Mouse (Mus musculus) G1E-ER4 (cell line): ENCODE data around the gene Arf6. TPM values are rescaled to one million over a fixed set of nuclear protein-coding genes. Genes with fewer than 3 reads are reported as not detected.

ENCODE experiments used
- GATA1 ChIP-seq: IDR thresholded peaks from one replicate; pipeline ENCODE4 v1.8.0; 2012; ENCODE audit warnings: low read length, inconsistent platforms
- polyA plus RNA-seq: library from polyadenylated mRNA; stranded (reverse); fragments of >175 nt; gene quantifications from 2 replicates; pipeline ENCODE4 v1.2.3, GENCODE M21; 2012

Arf6 gene
- polyA plus RNA-seq, 1 experiment = 237 TPM

DNA sequence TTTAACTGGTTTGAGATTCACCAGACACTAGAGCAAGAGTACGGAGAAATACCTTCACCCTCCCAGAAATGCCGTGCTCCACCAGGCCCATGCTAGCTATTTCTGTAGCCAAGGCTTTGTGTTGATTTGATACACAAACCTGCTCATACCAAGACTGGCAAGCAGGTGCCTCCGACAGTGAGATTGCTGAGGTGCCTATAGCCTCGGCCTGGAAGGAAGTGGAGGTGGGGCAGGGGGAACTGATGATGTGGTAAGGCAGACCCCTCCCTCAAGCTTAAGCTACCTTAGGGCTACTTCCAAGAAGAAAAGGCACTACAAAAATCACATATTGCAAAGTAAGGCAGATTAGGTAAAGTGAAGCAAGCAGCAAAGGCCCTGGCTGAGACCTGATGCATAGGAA is 28.4 kb downstream of the Arf6 start:
- no peak for TF ChIP-seq GATA1

DNA sequence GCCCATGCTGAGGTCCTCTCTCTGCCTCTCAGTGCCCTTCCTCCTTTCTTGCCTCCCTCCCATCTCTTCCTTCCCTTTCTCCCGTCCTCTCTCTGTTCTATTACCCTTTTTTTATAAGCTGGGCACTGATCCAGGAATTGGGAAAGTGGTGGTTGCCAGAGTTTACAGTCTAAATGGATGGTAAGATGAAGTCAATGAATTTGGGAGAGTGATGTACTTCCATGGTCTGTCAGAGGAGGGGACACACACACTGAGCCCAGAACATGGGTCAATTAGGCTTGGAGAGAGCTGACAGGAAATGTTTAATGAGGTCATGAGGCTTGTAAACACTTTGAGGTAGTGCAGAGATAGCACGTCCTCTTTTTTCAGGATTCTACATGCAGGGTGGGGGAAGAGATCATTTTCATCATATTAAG is 28.9 kb downstream of the Arf6 start:
- TF ChIP-seq GATA1 = no peak

DNA sequence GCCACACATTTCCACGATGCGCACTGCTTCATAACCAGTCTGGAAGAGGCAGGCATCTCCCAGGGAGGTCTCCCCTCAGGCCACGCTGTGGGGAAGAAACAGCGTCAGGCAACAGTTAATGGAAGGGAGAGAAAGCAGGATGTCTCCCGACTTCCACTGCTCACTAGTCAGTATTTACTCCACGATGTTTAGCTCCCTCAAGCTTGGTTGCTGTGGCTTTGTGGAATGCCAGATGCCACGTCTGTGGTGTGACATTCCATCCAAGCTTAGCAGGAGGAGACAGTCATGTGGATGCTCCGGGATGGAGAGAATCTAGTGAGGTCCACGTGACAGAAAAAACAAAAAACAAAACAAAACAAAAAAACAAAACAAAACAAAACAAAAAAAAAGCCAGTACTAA is 30.1 kb downstream of the Arf6 start:
- no peak for TF ChIP-seq GATA1

- no peak for TF ChIP-seq GATA1
Measured at GRCm38 (mm10) chr12:69402594-69403167, 30.7 kb downstream of the Arf6 start.

- TF ChIP-seq GATA1 = no peak
Measured at GRCm38 (mm10) chr12:69410767-69411166, 38.8 kb downstream of the Arf6 start.

DNA sequence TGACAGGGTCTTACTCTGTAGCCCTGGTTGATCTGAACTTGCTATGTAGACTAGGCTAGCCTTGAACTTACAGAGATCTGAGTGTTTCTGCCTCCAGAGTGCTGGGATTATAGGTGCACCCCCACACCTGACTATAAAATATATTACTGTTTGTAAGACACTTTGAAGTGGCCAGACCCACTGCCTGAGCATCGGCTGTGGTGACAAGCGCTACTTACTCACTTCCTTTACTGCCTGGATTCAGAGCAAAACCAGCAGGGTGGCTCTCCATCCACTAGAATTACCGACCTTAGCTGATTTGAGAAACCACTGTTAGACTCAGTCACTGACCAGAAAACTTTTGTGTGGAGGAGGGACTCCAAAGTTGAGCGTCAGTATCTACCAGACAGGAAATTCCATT is 40.0 kb downstream of the Arf6 start:
- no peak for TF ChIP-seq GATA1

- TF ChIP-seq GATA1 = no peak
Measured at GRCm38 (mm10) chr12:69413303-69413702, 41.4 kb downstream of the Arf6 start.

DNA sequence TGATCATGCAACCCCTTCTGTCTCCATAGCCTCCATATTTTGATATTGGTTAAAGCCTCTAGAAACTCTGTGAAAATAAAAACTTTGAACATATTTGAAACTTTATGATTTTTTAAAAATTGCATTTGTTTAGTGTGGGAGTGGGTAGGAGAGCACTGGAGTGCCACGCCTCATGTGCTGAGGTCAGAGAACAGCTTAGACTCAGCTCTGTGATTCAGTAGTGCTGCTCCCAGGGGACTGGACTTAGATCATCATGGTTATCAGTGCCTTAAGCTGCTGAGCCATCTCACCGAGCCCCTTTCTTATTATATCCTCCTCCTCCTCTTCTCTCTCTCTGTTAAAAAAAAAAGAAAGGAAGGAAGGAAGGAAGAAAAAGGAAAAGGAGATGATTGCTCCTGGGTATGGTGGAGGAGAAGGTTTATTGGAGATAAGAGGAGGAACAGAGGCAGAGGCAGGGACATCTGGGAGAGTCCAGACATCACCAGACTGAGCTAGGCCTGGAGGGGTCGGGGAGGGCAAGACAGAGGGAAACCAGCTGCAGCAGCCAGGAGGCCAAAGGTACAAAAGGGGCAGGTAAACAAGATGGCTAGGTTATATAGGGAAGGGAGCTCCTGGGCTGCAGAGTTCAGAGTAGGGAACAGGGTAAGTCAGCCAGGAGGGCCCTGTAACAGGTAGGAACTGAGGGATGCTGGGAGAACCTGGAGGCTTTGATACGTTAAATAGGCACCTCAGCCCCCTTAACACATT is 43.0 kb downstream of the Arf6 start:
- TF ChIP-seq GATA1 = no peak

GRCm38 (mm10) chr12:69416793-69417192 is 44.8 kb downstream of the Arf6 start:
- TF ChIP-seq GATA1 = no peak

GRCm38 (mm10) chr12:69417701-69418291 is 45.8 kb downstream of the Arf6 start:
- no peak for TF ChIP-seq GATA1

GRCm38 (mm10) chr12:69418606-69419005 is 46.7 kb downstream of the Arf6 start:
- TF ChIP-seq GATA1 = no peak

GRCm38 (mm10) chr12:69419017-69419605 is 47.2 kb downstream of the Arf6 start:
- no peak for TF ChIP-seq GATA1

DNA sequence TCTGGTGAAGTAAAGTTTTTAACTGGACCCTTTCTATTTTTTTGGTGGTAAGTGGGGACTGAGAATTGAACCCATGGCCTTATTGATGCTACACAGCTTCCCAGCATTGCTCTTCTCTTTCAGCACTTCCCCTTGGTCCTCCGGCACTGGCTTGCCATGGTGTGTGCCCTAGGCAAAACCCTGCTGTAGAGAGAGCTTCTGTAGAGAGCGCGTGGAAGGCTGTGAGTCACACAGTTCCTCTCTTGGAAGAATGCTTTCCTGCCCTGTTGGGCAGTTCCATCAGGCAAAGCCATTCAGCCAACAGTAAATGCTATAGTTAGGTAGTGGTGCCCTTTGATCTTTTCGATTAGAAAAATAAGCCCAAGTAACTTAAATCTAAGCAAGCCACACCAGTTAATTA is 47.7 kb downstream of the Arf6 start:
- TF ChIP-seq GATA1 = no peak

GRCm38 (mm10) chr12:69420716-69421115 is 48.8 kb downstream of the Arf6 start:
- TF ChIP-seq GATA1 = no peak

DNA sequence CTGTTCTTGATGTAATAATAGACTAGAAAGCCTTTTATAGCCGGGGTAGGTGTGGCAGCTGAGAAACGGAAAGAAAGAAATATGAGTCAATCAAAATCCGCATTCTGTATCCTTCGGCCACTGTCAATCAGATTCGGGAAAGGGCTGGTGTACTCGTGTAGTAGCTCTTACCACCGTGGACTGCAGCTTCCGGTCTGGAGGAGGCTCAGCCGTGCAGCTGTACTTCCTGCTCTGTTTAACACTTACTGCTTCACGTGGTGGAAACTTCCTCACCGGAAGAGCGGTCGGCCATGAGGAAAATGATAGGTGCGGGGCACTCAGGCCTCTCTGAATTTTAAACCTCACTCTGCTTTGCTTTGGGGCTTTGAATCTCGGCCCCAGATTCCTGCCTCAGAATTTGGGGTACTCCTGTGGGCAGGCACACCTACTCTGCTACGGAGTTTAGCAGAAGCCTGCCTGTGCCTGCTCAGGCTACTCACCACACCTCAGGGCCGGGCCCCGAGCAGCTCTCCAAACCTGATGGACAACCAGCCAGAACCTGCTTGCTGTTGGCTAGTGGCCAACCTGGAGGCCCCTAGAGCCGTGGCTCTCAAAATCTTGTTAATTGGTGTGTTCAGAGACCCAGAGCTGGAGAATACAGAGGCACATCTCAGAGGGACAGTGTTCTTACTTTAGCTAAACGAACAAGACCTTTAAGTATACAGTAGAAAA is 51.0 kb downstream of the Arf6 start:
- no peak for TF ChIP-seq GATA1

Other genes starting within 250 kb of the Arf6 start
- gene Rps29, start 213.0 kb upstream of the Arf6 start, polyA plus RNA-seq = 135 and 2,984 TPM in 2 replicates
- 43.0 and 59.9 TPM in 2 replicates for gene Lrr1, start 203.3 kb upstream of the Arf6 start, polyA plus RNA-seq
- 49.0 and 65.9 TPM in 2 replicates for gene Rpl36al, start 188.1 kb upstream of the Arf6 start, polyA plus RNA-seq
- gene Mgat2, start 188.0 kb upstream of the Arf6 start, polyA plus RNA-seq = 42.5 and 49.3 TPM in 2 replicates
- 54.7 and 78.8 TPM in 2 replicates for gene Gm49383, start 175.0 kb upstream of the Arf6 start, polyA plus RNA-seq
- 3.2 and 5.5 TPM in 2 replicates for gene Dnaaf2, start 173.7 kb upstream of the Arf6 start, polyA plus RNA-seq
- gene Gm49384, start 167.9 kb upstream of the Arf6 start, polyA plus RNA-seq = not detected in 2 replicates
- gene Pole2, start 144.0 kb upstream of the Arf6 start, polyA plus RNA-seq = 11.1 TPM in 2 replicates
- gene Klhdc1, start 131.0 kb upstream of the Arf6 start, polyA plus RNA-seq = 9.0 and 10.8 TPM in 2 replicates
- 29.6 and 38.1 TPM in 2 replicates for gene Klhdc2, start 75.5 kb upstream of the Arf6 start, polyA plus RNA-seq
- gene Nemf, start 15.0 kb upstream of the Arf6 start, polyA plus RNA-seq = 1.3 and 2.1 TPM in 2 replicates
- gene Gm9887, start 308 bp downstream of the Arf6 start, polyA plus RNA-seq = 1.5 and 1.7 TPM in 2 replicates
- 14.5 and 24.8 TPM in 2 replicates for gene Vcpkmt, start 210.9 kb downstream of the Arf6 start, polyA plus RNA-seq